ENCODE assay signal across 21 mouse cellular contexts in genomic region chr11:44710861-44711260, GRCm38 (mm10).
DNase-seq lines count a peak whose midpoint lies in the region; ATAC-seq and TF ChIP-seq lines count a peak whose summit lies in the region.
"Had no signal": no experiment of that assay in that cellular context is flagged by ENCODE, and none has a peak within 500 bp of the region (broad histone marks: within the 10 kb centered on the region; RNA-seq: fewer than 3 reads in every experiment).

No protein-coding gene starts in this region.

- no peak for TF ChIP-seq CTCF in lung, postnatal 0 days (IDR thresholded peaks at IDR 0.05)

- no peak overlapping the region for H3K9ac ChIP-seq in lung, embryonic 16.5 days (ENCODE audit: low read length)
- H3K9ac ChIP-seq in lung, postnatal 0 days (replicated peaks; ENCODE audit: low read depth): no peak overlapping the region
- H3K9ac ChIP-seq: embryonic facial prominence, embryonic 13.5 days; embryonic facial prominence, embryonic 15.5 days; forebrain, embryonic 12.5 days had no signal

- no peaks in the 10 kb centered on the region for H3K36me3 ChIP-seq in heart, embryonic 10.5 days
- no peaks in the 10 kb centered on the region for H3K36me3 ChIP-seq in lung, embryonic 16.5 days (ENCODE audit: control insufficient read depth, insufficient read depth, low read length)
- H3K36me3 ChIP-seq in lung, postnatal 0 days (ENCODE audit: insufficient read depth, low read length): no peaks in the 10 kb centered on the region
- H3K36me3 ChIP-seq: embryonic facial prominence, embryonic 13.5 days; embryonic facial prominence, embryonic 15.5 days; forebrain, embryonic 10.5 days; forebrain, embryonic 12.5 days had no signal

- H3K9me3 ChIP-seq in heart, embryonic 10.5 days: no peaks in the 10 kb centered on the region
- no peaks in the 10 kb centered on the region for H3K9me3 ChIP-seq in lung, embryonic 16.5 days (ENCODE audit: control insufficient read depth, low read length)
- H3K9me3 ChIP-seq in lung, postnatal 0 days (ENCODE audit: low read length): no peaks in the 10 kb centered on the region
- H3K9me3 ChIP-seq: embryonic facial prominence, embryonic 13.5 days; embryonic facial prominence, embryonic 15.5 days; forebrain, embryonic 10.5 days; forebrain, embryonic 12.5 days had no signal

- TF ChIP-seq EP300 in lung, postnatal 0 days (IDR thresholded peaks at IDR 0.05): no peak

- no peak overlapping the region for H3K4me2 ChIP-seq in lung, embryonic 16.5 days (ENCODE audit: low read depth, low read length)
- no peak overlapping the region for H3K4me2 ChIP-seq in lung, postnatal 0 days (replicated peaks; ENCODE audit: low read depth, low read length)
- H3K4me2 ChIP-seq: embryonic facial prominence, embryonic 13.5 days; embryonic facial prominence, embryonic 15.5 days; forebrain, embryonic 12.5 days had no signal

- H3K27ac ChIP-seq in heart, embryonic 10.5 days: no peak overlapping the region
- no peak overlapping the region for H3K27ac ChIP-seq in lung, embryonic 16.5 days (ENCODE audit: low read length)
- no peak overlapping the region for H3K27ac ChIP-seq in lung, postnatal 0 days (ENCODE audit: low read length)
- H3K27ac ChIP-seq: embryonic facial prominence, embryonic 13.5 days; embryonic facial prominence, embryonic 15.5 days; forebrain, embryonic 10.5 days; forebrain, embryonic 12.5 days had no signal

- H3K4me3 ChIP-seq in heart, embryonic 10.5 days: no peak overlapping the region
- no peak overlapping the region for H3K4me3 ChIP-seq in lung, embryonic 16.5 days (ENCODE audit: low read length)
- H3K4me3 ChIP-seq in lung, postnatal 0 days (ENCODE audit: low read depth, low read length): no peak overlapping the region
- H3K4me3 ChIP-seq: embryonic facial prominence, embryonic 13.5 days; embryonic facial prominence, embryonic 15.5 days; erythroblast, embryonic 14.5 days; forebrain, embryonic 10.5 days; forebrain, embryonic 12.5 days had no signal

- H3K27me3 ChIP-seq in heart, embryonic 10.5 days (ENCODE audit: insufficient read depth, poor library complexity, severe bottlenecking): no peaks in the 10 kb centered on the region
- H3K27me3 ChIP-seq in lung, embryonic 16.5 days (ENCODE audit: control insufficient read depth, insufficient read depth, low read depth, low read length): no peaks in the 10 kb centered on the region
- no peaks in the 10 kb centered on the region for H3K27me3 ChIP-seq in lung, postnatal 0 days (replicated peaks; ENCODE audit: insufficient read depth, low read length)
- H3K27me3 ChIP-seq: embryonic facial prominence, embryonic 13.5 days; embryonic facial prominence, embryonic 15.5 days had no signal

- peak; percentile 20 for DNase-seq in heart, embryonic 10.5 days (ENCODE audit: low spot score)
- DNase-seq in heart, adult 8-10 months (ENCODE audit: low spot score): no peak
- DNase-seq in lung, postnatal 0 days (ENCODE audit: low spot score): no peak
- DNase-seq: adrenal gland, adult 2 months; adrenal gland, postnatal 10 days; adrenal gland, postnatal 25 days; cerebellum, adult 11 months; cerebellum, adult 18-20 months; cerebellum, adult 8-10 months; cerebellum, adult 9-11 months; cerebellum, postnatal 14 days; cerebellum, postnatal 36 days; embryo, embryonic 11 days had no signal

- peaks cover 16% of the 10 kb centered on the region; the same call in 1 of the 2 replicates for H3K4me1 ChIP-seq in heart, embryonic 10.5 days
- H3K4me1 ChIP-seq in lung, embryonic 16.5 days (replicated peaks; ENCODE audit: control insufficient read depth, insufficient read depth, low read length): peaks cover 6% of the 10 kb centered on the region
- no peaks in the 10 kb centered on the region; the same call in 1 of the 2 replicates for H3K4me1 ChIP-seq in lung, postnatal 0 days (ENCODE audit: insufficient read depth, low read depth, low read length)

- ATAC-seq in lung, embryonic 16.5 days (ENCODE audit: low read depth): peak; percentile 54; the same call in 1 of the 2 replicates
- ATAC-seq in lung, postnatal 0 days: no peak
- ATAC-seq: forebrain, embryonic 14.5 days; forebrain, embryonic 16.5 days had no signal
